Mouse (Mus musculus) kidney, postnatal 25 days (tissue): ENCODE measurements around the gene Vasp.

Experiments used
- DNase-seq, 2 experiments: peaks; one replicate each; pipeline ENCODE4 v3.0.0; 2021; ENCODE audit warnings: mixed read lengths in 2 of 2

Gene Vasp

DNA sequence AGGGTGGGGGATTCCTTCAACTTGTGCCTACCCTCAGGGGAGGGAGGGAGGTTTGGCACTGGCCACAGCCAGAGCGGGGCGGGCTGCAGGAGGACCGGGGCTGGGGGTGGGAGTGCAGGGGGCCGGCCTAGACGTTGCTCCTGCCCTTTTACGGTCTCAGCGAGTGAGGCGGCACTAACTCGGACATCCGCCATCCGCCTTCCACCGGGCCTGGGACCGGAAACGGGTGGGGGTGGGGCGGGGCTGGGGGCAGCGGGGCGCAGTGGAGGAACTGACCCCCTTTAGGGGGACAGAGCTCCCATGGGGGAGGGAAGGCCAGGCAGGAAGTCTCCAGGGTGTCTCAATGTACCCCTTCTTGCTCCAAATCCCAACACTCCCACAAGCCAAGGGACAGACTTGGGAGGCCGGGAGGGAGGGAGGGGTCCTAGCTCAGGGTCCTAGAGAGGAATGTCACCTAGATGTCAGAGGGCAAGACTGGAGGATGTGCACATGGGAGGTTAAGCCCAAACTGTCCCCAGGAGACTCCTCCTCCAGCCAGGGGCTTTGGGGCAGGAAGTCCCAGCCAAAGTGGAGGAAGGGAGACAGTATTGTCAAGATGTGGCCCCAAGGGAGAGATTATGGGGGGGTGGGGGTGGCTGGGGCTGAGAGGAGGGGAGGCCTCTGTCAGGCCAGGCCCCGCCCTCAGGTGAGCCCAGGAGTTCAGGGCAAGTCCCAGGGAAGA, 1.7 kb downstream of the Vasp start:
- peak; percentile 82 to 92 for DNase-seq

DNA sequence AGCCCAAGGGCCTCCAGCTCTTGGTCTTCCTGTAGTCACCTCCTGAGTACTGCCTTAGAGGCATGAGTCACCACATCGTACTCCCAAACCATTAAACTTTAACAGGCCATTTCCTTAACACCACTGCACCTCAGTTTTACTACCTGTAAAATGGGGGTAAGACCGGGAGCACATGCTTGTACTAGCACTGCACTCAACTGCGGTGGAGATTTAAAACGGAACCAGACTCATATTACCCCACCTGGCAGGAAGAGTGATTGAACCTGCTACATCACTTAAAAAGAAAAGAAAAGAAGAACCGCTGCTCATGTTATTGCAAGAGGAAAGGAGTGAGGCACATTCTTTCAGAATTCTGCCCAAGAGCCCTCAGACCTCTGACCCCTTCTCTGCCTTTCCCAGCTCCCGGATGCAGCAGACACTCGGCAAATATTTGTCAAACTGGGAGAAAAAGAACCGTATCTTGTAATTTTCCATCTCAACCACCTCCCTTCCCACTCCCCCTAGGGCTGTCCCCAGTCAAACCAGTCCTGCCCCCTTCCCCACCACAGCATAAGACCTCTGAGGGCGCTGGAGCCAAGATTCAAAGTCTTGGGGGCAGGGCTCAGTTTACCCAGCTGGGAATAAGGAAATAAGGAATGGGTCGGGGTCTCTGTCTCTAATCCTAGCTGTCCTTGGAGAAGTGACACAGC, 2.5 kb downstream of the Vasp start:
- peak; percentile 42 to 65 for DNase-seq

DNA sequence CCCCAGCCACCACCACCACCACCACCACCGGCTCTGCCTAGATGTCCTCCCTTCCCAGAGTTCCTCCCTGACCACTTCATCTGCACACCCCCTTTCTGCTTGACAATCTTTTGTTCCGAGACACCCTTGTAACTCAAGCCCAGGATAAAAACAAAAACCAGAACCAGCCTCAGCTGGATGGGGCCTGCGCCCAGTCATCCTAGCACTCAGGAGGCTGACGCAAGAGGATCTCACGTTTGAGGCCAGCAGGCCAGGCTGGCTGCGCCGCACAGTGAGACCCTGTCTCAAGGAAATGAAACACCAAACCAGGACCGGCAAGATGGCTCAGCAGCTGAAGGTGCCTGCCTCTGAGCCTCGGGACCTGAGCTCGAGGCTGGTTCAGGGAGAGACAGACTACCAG, 4.6 kb downstream of the Vasp start:
- DNase-seq: no peak

DNA sequence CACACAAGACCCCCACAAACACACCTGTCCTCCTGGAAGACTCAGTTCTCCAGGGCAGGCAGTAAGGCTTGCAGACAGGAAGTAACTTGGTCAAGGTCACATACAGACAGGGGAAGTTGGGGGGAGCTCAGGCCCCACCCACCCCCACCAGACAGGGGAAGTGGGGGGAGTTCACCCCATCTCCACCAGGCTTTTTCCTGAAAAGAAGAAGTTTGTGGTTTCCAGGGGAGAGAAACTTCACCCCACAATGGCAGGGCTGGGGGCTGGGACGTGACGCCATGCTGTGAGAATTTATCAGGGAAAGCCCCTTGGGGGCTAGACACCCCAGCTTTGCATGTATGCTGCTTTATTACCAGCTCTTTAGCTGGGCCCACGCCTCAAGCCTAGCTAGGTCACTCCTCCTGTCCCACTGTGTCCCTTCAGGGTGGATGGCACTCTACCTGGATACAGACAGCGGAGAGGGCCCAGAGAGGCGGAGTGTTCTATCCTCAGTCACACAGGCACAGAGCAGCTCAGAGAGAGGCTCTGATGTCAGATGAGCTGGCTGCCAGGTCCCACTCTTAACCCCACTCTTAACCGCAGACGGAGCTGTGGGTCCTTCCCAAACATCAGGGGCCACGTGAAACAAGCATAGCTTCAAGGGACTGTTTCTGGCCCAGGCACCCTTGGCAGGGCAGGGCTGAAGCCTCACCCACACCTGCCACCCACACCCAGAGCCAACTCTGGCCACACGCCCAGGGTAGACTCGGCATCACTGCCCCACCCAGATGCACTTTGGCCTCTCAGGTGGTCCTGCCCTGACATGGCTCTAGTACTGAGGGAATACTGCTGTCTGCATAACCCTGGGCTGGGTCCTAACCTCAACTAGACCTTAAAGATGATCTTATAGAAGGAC, 5.4 kb downstream of the Vasp start:
- DNase-seq: peak; percentile 42 to 73

DNA sequence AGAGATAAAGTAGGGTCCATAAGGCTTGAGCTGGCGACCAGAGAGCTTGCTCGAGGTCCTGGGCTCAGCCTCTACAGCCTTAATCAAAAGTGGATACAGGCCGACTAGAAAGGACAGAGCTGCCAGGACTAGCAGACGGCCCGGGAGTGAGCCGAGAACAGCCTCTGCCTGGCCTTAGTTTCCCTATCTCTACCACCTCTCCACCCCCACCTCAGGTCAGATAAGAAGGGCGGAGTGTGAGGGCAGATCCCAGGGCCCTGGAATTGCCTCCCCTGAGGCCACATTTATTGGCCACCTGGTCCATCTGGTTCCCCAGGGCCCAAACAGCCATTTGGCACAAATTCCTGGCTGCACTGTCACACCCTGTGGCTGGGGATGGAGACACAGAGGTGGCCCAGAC, 6.5 kb downstream of the Vasp start:
- DNase-seq: no peak

DNA sequence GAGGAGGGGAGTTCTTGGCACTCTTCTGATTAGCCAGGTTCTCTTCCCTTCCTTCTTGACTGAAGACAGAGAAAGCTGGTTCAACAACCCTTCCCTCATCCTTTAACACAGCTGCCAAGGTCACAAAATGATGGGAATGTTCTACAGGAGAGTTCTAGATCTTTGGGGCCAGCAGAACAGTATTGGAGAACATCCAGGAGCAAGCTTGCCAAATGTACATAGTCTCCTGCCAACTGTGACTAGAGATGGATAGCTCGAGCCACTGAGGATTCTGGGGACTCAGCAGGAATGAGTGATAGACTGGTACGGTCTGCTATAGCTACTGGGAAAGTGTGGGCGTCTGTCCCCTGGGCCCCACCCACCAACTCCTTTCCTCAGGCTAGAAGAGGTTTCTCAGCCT, 13.3 kb downstream of the Vasp start:
- no peak for DNase-seq

DNA sequence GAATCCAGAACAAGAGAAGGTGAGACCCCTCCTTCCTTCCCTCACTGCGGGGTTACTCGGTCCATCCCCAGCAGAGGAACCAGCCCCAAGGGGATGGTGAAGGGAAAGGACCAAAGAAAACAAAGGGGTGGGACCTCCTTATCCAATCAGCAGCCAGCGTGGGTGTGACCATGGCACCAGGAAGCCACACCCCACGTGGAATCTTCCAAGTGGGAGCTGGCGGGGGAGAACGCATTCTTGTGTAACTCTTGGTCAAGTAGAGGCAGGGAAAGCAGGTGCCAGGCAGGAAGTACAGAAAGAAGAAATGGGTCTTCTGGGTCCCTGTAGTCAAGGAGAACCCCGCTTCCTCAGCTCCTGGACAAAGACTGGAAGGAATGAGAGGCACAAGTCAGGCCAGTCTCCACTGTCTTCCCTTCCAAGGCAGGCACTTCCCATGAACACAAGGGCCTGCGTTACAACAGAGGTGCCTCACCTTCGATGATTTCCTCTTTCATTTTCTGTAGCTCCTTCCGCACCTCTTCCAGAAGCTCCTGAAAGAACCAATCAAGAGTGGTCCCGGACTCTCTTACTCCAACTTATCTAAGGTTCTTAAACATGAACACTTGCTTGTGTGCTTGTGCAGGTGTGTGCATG, 14.1 kb downstream of the Vasp start:
- DNase-seq: peak; percentile 83 to 89

DNA sequence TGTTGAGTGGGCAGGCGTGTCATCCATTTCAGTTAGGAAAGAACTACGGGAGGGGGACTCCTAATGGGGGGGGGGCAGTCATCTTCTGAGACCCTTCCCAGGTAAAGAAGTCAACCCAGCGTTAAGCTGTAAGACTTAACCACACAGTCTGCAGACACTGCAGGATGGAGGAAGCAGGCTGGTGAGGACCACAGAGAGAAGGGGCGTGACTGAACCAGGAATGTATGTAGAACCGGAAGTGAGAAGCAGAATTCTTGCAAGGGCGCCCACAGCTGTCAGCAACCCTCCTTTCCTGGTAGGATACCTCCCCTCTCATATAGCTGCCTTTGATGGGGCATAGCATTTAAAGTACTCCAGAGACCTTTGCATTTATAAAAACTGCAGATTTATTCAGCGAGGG, 15.1 kb downstream of the Vasp start:
- no peak for DNase-seq

DNA sequence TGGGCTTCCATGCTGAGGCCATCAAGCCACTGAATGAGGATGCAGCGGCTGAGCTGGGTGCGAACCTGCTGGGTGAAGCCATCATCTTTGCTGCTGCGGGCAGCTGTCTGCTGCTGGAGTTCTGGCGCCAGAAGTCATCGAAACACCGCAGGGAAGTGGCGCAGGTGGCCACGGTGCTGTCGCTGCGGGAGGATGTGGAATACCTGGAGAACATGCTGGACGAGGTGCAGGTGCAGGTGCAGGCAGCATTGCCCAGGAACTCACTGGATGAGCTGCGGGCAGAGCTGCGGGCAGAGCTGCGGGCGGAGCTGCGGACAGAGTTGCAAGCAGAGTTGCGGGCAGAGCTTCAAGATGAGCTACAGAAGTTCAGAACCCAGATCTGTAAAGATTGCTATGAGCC, 16.2 kb downstream of the Vasp start:
- no peak for DNase-seq

DNA sequence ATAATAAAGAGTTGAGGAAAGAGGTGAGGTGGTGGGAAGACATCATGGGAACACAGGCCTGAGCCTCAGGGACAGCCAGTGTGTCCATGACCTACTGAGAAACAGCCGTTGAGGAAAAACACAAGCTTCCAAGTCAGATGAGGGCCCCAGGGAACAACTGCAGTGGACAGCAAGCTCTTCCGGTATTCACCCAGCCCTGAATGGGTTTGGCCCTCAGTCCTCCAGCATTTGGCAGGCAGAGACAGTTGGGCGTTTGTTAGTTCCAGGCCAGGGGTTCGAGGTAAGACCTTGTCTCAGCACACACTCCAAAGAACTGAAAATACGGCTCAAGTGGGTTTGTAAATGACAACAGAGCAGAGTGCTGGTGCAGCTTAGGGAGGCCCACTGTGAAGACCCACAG, 18.2 kb downstream of the Vasp start:
- peak in 1 of 2 experiments; percentile 43 for DNase-seq

DNA sequence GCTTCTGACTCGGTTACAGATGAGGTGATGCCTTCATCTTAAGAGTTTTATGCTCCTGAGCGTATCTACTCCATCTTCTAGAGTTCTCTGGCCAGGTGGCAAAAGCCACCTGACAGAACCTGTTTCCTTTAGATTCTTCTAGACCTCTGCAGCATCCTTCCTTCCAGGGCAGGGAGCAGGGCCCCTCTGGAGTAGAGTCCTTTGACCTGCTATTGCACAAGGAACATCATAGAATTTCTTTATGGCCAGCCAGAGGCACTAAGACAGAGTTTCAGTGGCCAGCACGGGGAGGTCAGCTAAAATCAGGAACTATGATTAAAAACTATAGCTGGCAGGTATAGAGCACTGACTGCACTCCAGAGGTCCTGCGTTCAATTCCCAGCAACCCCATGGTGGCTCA, 19.5 kb downstream of the Vasp start:
- no peak for DNase-seq

DNA sequence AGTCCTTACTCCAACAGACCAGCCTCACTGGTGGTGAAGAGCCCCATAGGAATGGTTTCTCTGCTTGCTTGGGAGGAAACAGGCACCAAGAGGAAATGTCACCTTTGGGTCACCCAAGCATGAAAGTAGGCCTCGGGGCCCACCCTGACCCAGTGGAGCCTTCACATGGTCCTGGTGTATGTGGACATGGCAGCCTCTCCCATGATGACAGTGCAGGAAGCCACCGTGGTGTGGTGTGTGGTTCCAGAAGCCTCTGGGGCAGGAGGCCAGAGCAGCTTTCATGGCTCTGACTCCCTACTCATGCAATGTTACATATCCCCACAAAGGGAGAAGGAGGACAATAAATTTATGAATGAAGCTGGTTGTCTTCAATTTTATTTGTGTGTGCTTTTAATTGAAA, 24.1 kb downstream of the Vasp start:
- no peak for DNase-seq

DNA sequence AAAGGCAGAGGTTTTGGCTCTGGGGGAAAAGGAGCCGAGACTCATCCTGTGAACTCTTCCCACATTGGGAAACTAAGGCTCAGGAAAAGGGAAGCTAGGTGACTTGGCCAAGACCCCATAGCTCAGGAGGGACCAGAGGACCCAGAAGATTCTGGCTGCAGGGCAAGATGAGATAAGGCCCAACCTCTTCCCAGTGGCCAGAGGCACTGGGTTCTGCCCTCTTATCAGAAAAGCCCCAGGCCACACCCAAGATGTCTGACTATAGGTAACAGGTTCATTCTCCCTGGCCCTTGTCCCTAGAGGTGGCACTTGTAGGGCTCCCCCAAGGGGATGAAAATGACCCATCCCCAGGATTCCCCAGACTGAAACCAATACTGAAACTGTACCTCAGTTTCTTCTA, 24.8 kb downstream of the Vasp start:
- DNase-seq: no peak

DNA sequence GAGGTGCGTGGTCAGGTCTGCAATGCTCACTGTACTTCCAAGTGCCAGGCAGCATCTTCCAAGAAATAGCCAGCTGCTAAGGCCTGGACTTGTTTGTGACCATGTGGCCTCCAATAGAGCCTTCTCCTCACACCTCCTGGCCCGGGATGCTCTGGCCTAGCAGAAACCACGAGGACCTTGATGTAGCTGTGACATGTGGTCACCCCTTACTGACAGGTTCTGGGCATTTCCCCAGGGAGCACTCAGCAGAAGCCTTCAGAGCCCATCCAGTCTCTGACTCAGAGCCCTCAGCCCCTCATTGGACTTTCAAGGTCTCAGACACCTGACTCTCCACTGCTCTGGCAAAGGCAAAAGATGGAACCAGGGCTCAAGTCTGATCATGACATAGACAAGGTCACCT, 26.5 kb downstream of the Vasp start:
- no peak for DNase-seq

DNA sequence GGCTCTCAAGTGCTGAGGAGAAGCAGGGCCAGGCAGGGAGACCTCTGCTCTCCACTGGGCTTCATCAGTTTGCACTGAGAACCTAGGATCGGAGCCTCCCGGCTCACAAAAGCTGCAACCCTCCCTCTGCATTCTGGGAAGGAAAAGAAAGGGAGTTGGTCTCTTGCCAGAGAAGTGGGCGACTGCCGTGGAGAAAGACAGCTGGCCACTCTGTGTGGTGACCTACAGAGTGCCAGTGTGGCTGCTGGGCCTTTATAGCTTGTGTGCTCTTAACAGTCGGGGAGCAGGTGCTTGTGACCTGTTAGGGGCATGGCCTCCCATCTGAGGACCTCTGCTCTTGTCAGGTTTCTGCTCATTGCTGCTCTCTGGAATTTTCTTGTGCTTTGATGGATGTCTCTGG, 27.8 kb downstream of the Vasp start:
- no peak for DNase-seq

DNA sequence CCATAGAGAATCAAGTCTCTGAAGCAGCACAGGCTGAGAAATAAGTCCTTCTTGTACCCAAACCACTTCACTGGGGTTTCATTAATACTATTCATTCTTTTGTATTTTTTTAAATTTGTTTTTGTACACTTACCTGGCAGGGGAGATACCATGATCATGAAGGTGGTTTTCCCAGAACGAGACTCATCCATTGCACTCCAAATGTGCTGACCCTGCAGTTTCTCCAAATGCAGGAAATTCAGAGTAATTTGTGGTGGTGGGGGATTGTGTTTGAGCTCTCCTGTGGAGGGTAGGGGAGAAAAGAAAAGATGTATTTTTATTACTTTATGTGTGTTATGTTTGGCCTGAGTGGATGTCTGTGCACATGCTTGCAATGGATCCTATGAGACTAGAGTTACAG, 29.6 kb downstream of the Vasp start:
- DNase-seq: no peak

DNA sequence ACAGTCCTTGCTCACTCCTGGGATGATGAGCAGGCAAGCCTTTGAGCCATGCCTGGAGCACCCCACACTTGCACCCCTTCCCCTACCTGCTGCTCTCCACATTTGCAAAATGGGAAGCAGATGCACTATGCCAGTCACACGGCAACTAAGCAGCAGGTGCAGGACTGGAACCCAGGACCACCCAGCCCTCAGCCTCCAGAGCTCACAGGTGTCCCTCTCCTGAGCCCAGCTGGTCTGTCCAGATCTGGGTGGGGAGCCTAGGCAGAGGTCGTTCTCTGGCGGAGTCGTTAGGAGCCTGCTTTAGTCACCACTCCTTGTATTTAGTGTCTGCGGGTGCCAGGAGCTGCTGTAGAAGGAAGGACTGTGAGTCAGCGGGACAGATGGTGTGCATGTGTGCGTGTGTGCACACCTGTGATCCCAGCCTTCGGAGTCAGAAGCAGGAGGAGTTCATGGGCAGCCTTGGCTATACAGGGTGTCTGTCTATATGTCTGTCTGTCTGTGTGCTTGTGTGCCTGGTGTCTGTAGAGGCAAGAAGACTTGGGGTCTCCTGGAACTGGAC, 30.6 kb downstream of the Vasp start:
- no peak for DNase-seq

DNA sequence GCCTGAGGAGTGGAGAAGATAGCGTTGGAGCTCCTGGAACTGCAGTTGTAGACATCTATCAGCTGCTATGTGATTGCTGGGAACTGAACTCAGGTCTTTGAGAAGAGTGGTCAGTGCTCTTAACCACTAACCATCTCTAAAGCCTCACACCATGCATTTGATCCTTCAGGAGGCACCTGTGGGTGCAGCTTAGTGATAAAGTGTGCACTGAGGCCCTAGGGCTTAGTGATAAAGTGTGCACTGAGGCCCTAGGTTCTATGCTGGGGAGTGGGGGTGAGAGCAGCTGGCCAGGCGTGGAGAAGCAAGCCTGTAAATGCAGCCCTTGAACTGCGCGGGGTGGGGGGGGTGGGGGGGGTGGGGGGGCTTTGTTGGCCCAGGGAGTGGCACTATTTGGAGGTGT, 31.6 kb downstream of the Vasp start:
- no peak for DNase-seq

DNA sequence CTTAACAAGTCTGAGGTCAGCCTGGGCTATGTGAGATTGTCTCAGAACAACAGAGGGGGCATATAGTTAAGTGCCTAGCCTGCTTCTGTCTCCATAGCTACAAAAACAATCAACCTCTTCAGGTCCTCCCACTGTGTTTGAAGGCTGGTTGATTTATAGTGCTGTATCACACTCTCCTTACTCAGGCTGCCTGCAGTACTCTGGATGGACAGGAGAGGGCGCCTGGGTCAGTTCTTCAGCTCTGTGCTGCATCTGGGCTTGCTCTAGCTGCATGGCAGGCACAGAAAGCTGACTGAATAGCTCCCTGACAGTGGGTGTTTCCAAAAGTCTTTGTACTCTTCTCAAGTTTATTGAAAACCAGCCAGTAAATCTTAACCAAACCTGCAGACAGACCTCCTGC, 32.2 kb downstream of the Vasp start:
- peak; percentile 88 to 96 for DNase-seq

DNA sequence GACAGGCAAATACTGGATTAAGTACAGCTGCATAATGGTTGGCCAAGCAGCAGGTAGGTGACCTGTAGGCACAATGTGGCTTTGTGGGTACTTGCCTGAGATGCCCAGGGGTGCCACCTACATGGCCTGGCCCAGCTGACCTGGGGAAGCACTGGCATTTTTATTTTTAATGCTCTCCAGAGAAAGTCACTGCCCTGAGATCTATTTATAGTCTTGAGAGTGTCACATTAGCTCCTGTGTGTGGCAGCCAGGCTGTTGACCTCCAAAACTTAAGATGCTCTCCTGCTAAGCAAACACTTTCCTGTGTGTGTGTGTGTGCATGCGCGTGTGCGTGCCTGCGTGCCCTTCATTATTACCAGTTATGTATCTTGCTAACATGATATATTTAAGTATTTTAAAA, 33.3 kb downstream of the Vasp start:
- DNase-seq: no peak

DNA sequence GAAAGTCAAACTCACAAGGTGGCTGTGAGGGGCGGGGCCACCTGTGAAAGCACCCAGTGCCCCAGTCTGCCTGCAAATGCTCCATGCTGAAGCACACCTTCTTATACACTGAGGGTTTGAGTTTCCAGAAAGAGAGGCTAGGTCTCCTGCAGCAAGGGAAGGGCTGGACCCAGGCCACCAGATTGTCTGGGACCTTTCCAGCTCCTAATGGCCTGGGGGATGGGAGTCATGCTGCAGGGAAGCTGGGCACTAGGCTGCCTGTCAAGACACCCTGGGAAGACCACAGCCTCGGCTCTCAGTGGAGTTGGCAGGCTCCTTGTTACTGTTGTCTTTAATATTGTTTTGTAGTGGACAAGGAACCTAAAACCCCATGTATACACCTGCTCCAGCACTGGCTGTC, 35.2 kb downstream of the Vasp start:
- DNase-seq: no peak

DNA sequence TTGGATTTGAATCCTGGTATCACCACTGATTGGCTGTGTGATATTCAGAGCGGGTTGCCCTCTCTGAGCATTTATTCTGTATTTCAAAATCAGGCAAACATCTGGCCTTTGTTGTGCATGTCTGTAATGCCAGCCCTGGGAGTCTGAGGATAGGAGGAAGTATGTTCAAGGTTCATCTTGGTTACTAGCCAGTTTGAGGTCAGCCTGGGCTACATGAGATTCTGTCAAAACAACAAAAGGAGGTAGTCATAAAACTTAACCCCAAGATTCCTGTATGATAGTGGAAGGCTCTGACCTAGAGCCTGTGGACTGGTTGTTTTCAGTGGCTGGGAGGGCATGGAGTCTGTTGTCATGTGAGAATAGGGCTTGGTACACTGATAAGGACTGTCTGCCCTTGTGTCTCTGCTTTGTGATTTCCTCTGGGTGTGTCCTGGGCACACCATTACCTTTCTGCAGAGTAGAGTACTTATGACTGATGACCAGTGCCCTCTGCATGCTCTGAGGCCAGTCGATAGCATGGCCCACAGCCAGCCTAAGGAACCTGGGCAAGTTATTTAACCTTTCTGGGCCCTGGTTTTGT, 36.4 kb downstream of the Vasp start:
- DNase-seq: no peak

DNA sequence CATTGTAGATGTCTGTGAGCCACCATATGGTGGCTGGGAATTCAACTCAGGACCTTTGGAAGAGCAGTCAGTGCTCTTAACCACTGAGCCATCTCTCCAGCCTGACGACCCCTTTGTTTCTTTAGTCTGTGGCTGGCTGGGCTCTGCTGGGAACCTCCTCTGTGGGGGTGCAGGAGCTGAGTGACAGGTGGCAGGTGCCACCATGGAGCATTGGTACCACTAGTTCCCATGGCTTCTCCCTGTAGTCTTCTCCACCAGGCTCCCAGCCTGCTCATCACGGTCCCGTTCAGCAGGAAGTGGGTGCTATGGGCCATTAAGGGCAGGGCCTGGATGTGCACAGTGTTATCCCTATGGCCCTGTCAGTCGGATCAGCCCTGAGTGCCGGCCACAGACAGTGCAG, 37.0 kb downstream of the Vasp start:
- DNase-seq: no peak
